ENCODE assay signal across 8 mouse cellular contexts in the genomic region with DNA sequence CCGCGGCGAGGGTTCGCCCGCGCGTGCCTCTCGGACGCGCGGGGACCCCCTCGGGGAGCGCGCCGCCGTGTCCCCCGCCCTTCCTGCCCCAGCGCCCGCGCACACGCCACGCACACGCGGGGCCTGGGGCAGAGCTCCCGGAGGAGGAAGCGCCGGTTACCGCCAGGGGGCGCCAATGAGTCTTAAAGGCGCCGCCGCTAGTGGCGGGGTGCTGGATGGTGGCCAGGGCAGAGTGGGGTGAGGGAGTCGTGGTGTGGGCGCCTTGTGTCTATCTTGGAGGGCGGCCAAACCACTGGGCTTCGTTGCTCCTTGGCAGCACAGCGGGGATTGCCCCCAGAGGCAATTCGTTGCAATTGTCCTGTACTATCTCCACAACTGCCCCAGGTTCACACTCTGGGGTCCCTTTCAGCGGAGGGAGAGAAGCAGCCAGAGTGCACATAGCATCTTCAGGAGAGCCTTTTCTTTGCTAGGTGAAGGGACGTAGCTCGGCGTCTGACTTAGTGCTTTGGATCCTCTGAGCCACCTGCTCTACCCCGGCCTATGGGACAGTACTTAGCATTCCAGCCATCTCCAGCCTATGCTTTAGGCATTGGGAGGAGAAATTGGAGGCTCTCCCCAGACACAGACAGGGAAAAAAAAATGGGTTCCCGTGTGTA. TPM values are rescaled to one million over a fixed set of nuclear protein-coding genes. Genes with fewer than 3 reads are reported as not detected.
DNase-seq lines count a peak whose midpoint lies in the region; ATAC-seq and TF ChIP-seq lines count a peak whose summit lies in the region.

No protein-coding gene starts in this region.

- ATAC-seq in forebrain, embryonic 12.5 days (ENCODE audit: low FRiP score) = peak; percentile 82
- peak; percentile 81 for ATAC-seq in heart, postnatal 0 days (ENCODE audit: insufficient read depth, low read depth)
- peak; percentile 66 for ATAC-seq in liver, embryonic 16.5 days (ENCODE audit: low read depth)
- peak; percentile 85 for ATAC-seq in neural tube, embryonic 12.5 days (ENCODE audit: low FRiP score, low read depth)
- ATAC-seq in stomach, postnatal 0 days (ENCODE audit: low FRiP score, low TSS enrichment) = peak; percentile 73

- peaks cover 14% of the 10 kb centered on the region; the same call in 1 of the 2 replicates for H3K27me3 ChIP-seq in forebrain, embryonic 12.5 days
- H3K27me3 ChIP-seq in heart, postnatal 0 days (ENCODE audit: control insufficient read depth, insufficient read depth, low read length) = 0 out of 2 replicates have a peak, but pooled peaks cover 8% of the 10 kb centered on the region
- peaks cover 8% of the 10 kb centered on the region for H3K27me3 ChIP-seq in liver, embryonic 16.5 days (ENCODE audit: control insufficient read depth, insufficient read depth, low read depth, low read length)
- H3K27me3 ChIP-seq in neural tube, embryonic 12.5 days (replicated peaks) = no peaks in the 10 kb centered on the region
- no peaks in the 10 kb centered on the region for H3K27me3 ChIP-seq in stomach, postnatal 0 days (ENCODE audit: control insufficient read depth, insufficient read depth, low read length)

- peak; percentile 93 to 94 for DNase-seq in CD8-positive naive resting alpha-beta T cell, adult 2 months (ENCODE audit: low read depth in 2 of 2, low spot score in 2 of 2)
- peak; percentile 78 for DNase-seq in c-Kit-positive CD71-negative TER-119-negative erythroid progenitor cells, embryonic 14.5 days (ENCODE audit: low read depth)
- DNase-seq in heart, postnatal 0 days (ENCODE audit: low spot score) = peak; percentile 61
- peak; percentile 92 to 94 for DNase-seq in kidney, postnatal 4 days
- DNase-seq in stomach, postnatal 0 days (ENCODE audit: low spot score) = peak; percentile 89

- 2% methylated on average over 45 of the region's 45 CpGs for WGBS in forebrain, embryonic 12.5 days
- WGBS in heart, postnatal 0 days = 3% methylated on average over 32 of the region's 45 CpGs
- WGBS in liver, embryonic 16.5 days (ENCODE audit: insufficient replicate concordance) = 4% methylated on average over 42 of the region's 45 CpGs
- 1% methylated on average over 45 of the region's 45 CpGs for WGBS in neural tube, embryonic 12.5 days
- 2% methylated on average over 41 of the region's 45 CpGs for WGBS in stomach, postnatal 0 days

- TF ChIP-seq EP300 in heart, postnatal 0 days (IDR thresholded peaks at IDR 0.05; ENCODE audit: low read depth) = no peak
- no peak for TF ChIP-seq EP300 in stomach, postnatal 0 days (optimal IDR thresholded peaks at IDR 0.05)

- peaks cover 41% of the 10 kb centered on the region for H3K4me1 ChIP-seq in forebrain, embryonic 12.5 days
- peaks cover 16% of the 10 kb centered on the region for H3K4me1 ChIP-seq in heart, postnatal 0 days (ENCODE audit: control insufficient read depth, insufficient read depth)
- H3K4me1 ChIP-seq in liver, embryonic 16.5 days (ENCODE audit: control insufficient read depth, low read depth, low read length) = peaks cover 32% of the 10 kb centered on the region
- H3K4me1 ChIP-seq in neural tube, embryonic 12.5 days = peaks cover 28% of the 10 kb centered on the region
- peaks cover 2% of the 10 kb centered on the region; the same call in 1 of the 2 replicates for H3K4me1 ChIP-seq in stomach, postnatal 0 days (replicated peaks; ENCODE audit: control insufficient read depth, insufficient read depth)

- H3K36me3 ChIP-seq in forebrain, embryonic 12.5 days (replicated peaks) = no peaks in the 10 kb centered on the region
- no peaks in the 10 kb centered on the region for H3K36me3 ChIP-seq in heart, postnatal 0 days (replicated peaks; ENCODE audit: control insufficient read depth, insufficient read depth, low read length)
- no peaks in the 10 kb centered on the region for H3K36me3 ChIP-seq in liver, embryonic 16.5 days (ENCODE audit: control insufficient read depth, insufficient read depth)
- no peaks in the 10 kb centered on the region for H3K36me3 ChIP-seq in neural tube, embryonic 12.5 days
- no peaks in the 10 kb centered on the region for H3K36me3 ChIP-seq in stomach, postnatal 0 days (ENCODE audit: control insufficient read depth, insufficient read depth, low read length)

- H3K27ac ChIP-seq in forebrain, embryonic 12.5 days = peak overlapping the region; percentile 86
- H3K27ac ChIP-seq in heart, postnatal 0 days (ENCODE audit: low read depth) = peak overlapping the region; percentile 90
- H3K27ac ChIP-seq in liver, embryonic 16.5 days (ENCODE audit: low read length) = peak overlapping the region; percentile 84
- peak overlapping the region; percentile 66; the same call in 1 of the 2 replicates for H3K27ac ChIP-seq in neural tube, embryonic 12.5 days
- peak overlapping the region; percentile 94 for H3K27ac ChIP-seq in stomach, postnatal 0 days (replicated peaks)

- H3K4me3 ChIP-seq in forebrain, embryonic 12.5 days (replicated peaks) = peak overlapping the region; percentile 82
- peak overlapping the region; percentile 85 for H3K4me3 ChIP-seq in heart, postnatal 0 days (ENCODE audit: low read depth, low read length)
- peak overlapping the region; percentile 76 for H3K4me3 ChIP-seq in liver, embryonic 16.5 days (ENCODE audit: low read depth, low read length)
- H3K4me3 ChIP-seq in neural tube, embryonic 12.5 days = peak overlapping the region; percentile 73
- peak overlapping the region; percentile 72 for H3K4me3 ChIP-seq in stomach, postnatal 0 days (ENCODE audit: low read depth, low read length)

- peak; percentile 78 for TF ChIP-seq CTCF in heart, postnatal 0 days (IDR thresholded peaks at IDR 0.05; ENCODE audit: low read depth)
- TF ChIP-seq CTCF in stomach, postnatal 0 days (IDR thresholded peaks at IDR 0.05; ENCODE audit: low read depth) = peak; percentile 90

- H3K9ac ChIP-seq in forebrain, embryonic 12.5 days = peak overlapping the region; percentile 83
- peak overlapping the region; percentile 91 for H3K9ac ChIP-seq in heart, postnatal 0 days (replicated peaks; ENCODE audit: low read depth, low read length)
- H3K9ac ChIP-seq in liver, embryonic 16.5 days (ENCODE audit: low read depth, low read length) = peak overlapping the region; percentile 78
- H3K9ac ChIP-seq in neural tube, embryonic 12.5 days = peak overlapping the region; percentile 81
- H3K9ac ChIP-seq in stomach, postnatal 0 days (ENCODE audit: low read length) = peak overlapping the region; percentile 91

- H3K4me2 ChIP-seq in forebrain, embryonic 12.5 days = peak overlapping the region; percentile 91
- H3K4me2 ChIP-seq in heart, postnatal 0 days (ENCODE audit: low read depth, low read length) = peak overlapping the region; percentile 98
- H3K4me2 ChIP-seq in liver, embryonic 16.5 days (ENCODE audit: low read depth, low read length) = peak overlapping the region; percentile 99
- peak overlapping the region; percentile 93 for H3K4me2 ChIP-seq in neural tube, embryonic 12.5 days (replicated peaks)
- peak overlapping the region; percentile 95 for H3K4me2 ChIP-seq in stomach, postnatal 0 days (replicated peaks; ENCODE audit: low read depth)

- no peaks in the 10 kb centered on the region for H3K9me3 ChIP-seq in forebrain, embryonic 12.5 days
- H3K9me3 ChIP-seq in heart, postnatal 0 days (replicated peaks; ENCODE audit: control insufficient read depth, low read length) = no peaks in the 10 kb centered on the region
- no peaks in the 10 kb centered on the region for H3K9me3 ChIP-seq in liver, embryonic 16.5 days (replicated peaks; ENCODE audit: control insufficient read depth, low read length)
- H3K9me3 ChIP-seq in neural tube, embryonic 12.5 days = no peaks in the 10 kb centered on the region
- no peaks in the 10 kb centered on the region for H3K9me3 ChIP-seq in stomach, postnatal 0 days (ENCODE audit: control insufficient read depth, low read length)

RNA-seq across cellular contexts. Expression of gene Itpk1, which starts 0.6 kb away (rescaled TPM):
- 22.5 and 23.1 TPM in 2 replicates for polyA plus RNA-seq in forebrain, embryonic 12.5 days (2016; fragmentation: Nextera tagmentation; extraction: Ambion mirVana)
- 6.5 and 9.4 TPM in 2 replicates for total RNA-seq in heart, postnatal 0 days (2014; rRNA removed; ENCODE audit: low replicate concordance)
- polyA plus RNA-seq in heart, postnatal 0 days (2015; fragmentation: Nextera tagmentation; extraction: Ambion mirVana) = 2.6 and 3.1 TPM in 2 replicates
- 4.8 and 5.5 TPM in 2 replicates for polyA plus RNA-seq in liver, embryonic 16.5 days (2015; fragmentation: Nextera tagmentation; extraction: Ambion mirVana)
- polyA plus RNA-seq in neural tube, embryonic 12.5 days (2016; fragmentation: Nextera tagmentation; extraction: Ambion mirVana) = 24.7 and 28.0 TPM in 2 replicates
- polyA plus RNA-seq in stomach, postnatal 0 days (2015; fragmentation: Nextera tagmentation; extraction: Ambion mirVana) = 21.5 and 26.7 TPM in 2 replicates

RNA-seq across cellular contexts. Expression of gene Moap1, which starts 38.1 kb away (rescaled TPM):
- polyA plus RNA-seq in forebrain, embryonic 12.5 days (2016; fragmentation: Nextera tagmentation; extraction: Ambion mirVana) = 30.1 and 33.4 TPM in 2 replicates
- total RNA-seq in heart, postnatal 0 days (2014; rRNA removed; ENCODE audit: low replicate concordance) = 1.2 TPM in 1 of 2 replicates, not detected in the other
- polyA plus RNA-seq in heart, postnatal 0 days (2015; fragmentation: Nextera tagmentation; extraction: Ambion mirVana) = 11.3 and 11.6 TPM in 2 replicates
- polyA plus RNA-seq in liver, embryonic 16.5 days (2015; fragmentation: Nextera tagmentation; extraction: Ambion mirVana) = 5.6 and 6.8 TPM in 2 replicates
- 38.4 and 42.9 TPM in 2 replicates for polyA plus RNA-seq in neural tube, embryonic 12.5 days (2016; fragmentation: Nextera tagmentation; extraction: Ambion mirVana)
- 8.1 and 9.5 TPM in 2 replicates for polyA plus RNA-seq in stomach, postnatal 0 days (2015; fragmentation: Nextera tagmentation; extraction: Ambion mirVana)

RNA-seq across cellular contexts. Expression of gene Tmem251, which starts 38.2 kb away (rescaled TPM):
- 12.0 and 12.4 TPM in 2 replicates for polyA plus RNA-seq in forebrain, embryonic 12.5 days (2016; fragmentation: Nextera tagmentation; extraction: Ambion mirVana)
- 2.6 and 9.3 TPM in 2 replicates for total RNA-seq in heart, postnatal 0 days (2014; rRNA removed; ENCODE audit: low replicate concordance)
- 7.7 and 10.0 TPM in 2 replicates for polyA plus RNA-seq in heart, postnatal 0 days (2015; fragmentation: Nextera tagmentation; extraction: Ambion mirVana)
- polyA plus RNA-seq in liver, embryonic 16.5 days (2015; fragmentation: Nextera tagmentation; extraction: Ambion mirVana) = 4.6 and 4.7 TPM in 2 replicates
- 11.6 and 11.7 TPM in 2 replicates for polyA plus RNA-seq in neural tube, embryonic 12.5 days (2016; fragmentation: Nextera tagmentation; extraction: Ambion mirVana)
- 10.5 and 10.9 TPM in 2 replicates for polyA plus RNA-seq in stomach, postnatal 0 days (2015; fragmentation: Nextera tagmentation; extraction: Ambion mirVana)

RNA-seq across cellular contexts. Expression of gene Gm28051, which starts 52.2 kb away (rescaled TPM):
- not detected in 2 replicates for polyA plus RNA-seq in forebrain, embryonic 12.5 days (2016; fragmentation: Nextera tagmentation; extraction: Ambion mirVana)
- total RNA-seq in heart, postnatal 0 days (2014; rRNA removed; ENCODE audit: low replicate concordance) = not detected in 2 replicates
- polyA plus RNA-seq in heart, postnatal 0 days (2015; fragmentation: Nextera tagmentation; extraction: Ambion mirVana) = not detected in 2 replicates
- not detected in 2 replicates for polyA plus RNA-seq in liver, embryonic 16.5 days (2015; fragmentation: Nextera tagmentation; extraction: Ambion mirVana)
- polyA plus RNA-seq in neural tube, embryonic 12.5 days (2016; fragmentation: Nextera tagmentation; extraction: Ambion mirVana) = not detected in 2 replicates
- polyA plus RNA-seq in stomach, postnatal 0 days (2015; fragmentation: Nextera tagmentation; extraction: Ambion mirVana) = not detected in 2 replicates

RNA-seq across cellular contexts. Expression of gene Gon7, which starts 52.3 kb away (rescaled TPM):
- 48.4 and 49.3 TPM in 2 replicates for polyA plus RNA-seq in forebrain, embryonic 12.5 days (2016; fragmentation: Nextera tagmentation; extraction: Ambion mirVana)
- 1.8 and 5.7 TPM in 2 replicates for total RNA-seq in heart, postnatal 0 days (2014; rRNA removed; ENCODE audit: low replicate concordance)
- polyA plus RNA-seq in heart, postnatal 0 days (2015; fragmentation: Nextera tagmentation; extraction: Ambion mirVana) = 17.2 and 20.5 TPM in 2 replicates
- 10.1 and 13.0 TPM in 2 replicates for polyA plus RNA-seq in liver, embryonic 16.5 days (2015; fragmentation: Nextera tagmentation; extraction: Ambion mirVana)
- polyA plus RNA-seq in neural tube, embryonic 12.5 days (2016; fragmentation: Nextera tagmentation; extraction: Ambion mirVana) = 43.7 and 44.1 TPM in 2 replicates
- 13.6 and 14.7 TPM in 2 replicates for polyA plus RNA-seq in stomach, postnatal 0 days (2015; fragmentation: Nextera tagmentation; extraction: Ambion mirVana)

Comparison
In these comparisons a context has a peak if more than half of its experiments do, and no peak if none do; other contexts are left out.
1. Peak in every context shown above with its lines: DNase-seq, ATAC-seq, H3K4me3 ChIP-seq and H3K27ac ChIP-seq.